Mouse (Mus musculus) midbrain, postnatal 0 days (tissue): ENCODE data around the gene H2al1n. TPM values are rescaled to one million over a fixed set of nuclear protein-coding genes. Genes with fewer than 3 reads are reported as not detected.
"Not testable (repeated sequence)": the region's sequence is repeated elsewhere in the genome, so short reads cannot be mapped to it uniquely, and the experiment has no call there.

Source experiments
- ATAC-seq: fragments of 200-750 bp; cut with Nextera tagmentation; 2 replicates; pipeline ENCODE4 v1.8.0; 2017; ENCODE audit warnings: moderate number of reproducible peaks, mild to moderate bottlenecking, moderate TSS enrichment, moderate library complexity; ENCODE audit not compliant: low FRiP score
- DNase-seq: peaks from one replicate; pipeline ENCODE4 v3.0.0-alpha.2; 2015; ENCODE audit warnings: low spot score
- H3K27ac ChIP-seq: fragments of 300-500 bp; sonication (generic); 2 replicates; pipeline ENCODE4 v1.5.1; 2014; ENCODE audit warnings: low read depth, mild to moderate bottlenecking, low read length, mixed read lengths
- H3K27me3 ChIP-seq: fragments of 300-500 bp; sonication (generic); 2 replicates; pipeline ENCODE4 v1.6.1; 2014; ENCODE audit warnings: low read length, control low read depth, mixed read lengths; ENCODE audit not compliant: insufficient read depth
- H3K36me3 ChIP-seq: fragments of 300-500 bp; sonication (generic); 2 replicates; pipeline ENCODE4 v1.6.1; 2014; ENCODE audit warnings: low read length, control low read depth, mixed read lengths; ENCODE audit not compliant: insufficient read depth
- H3K4me1 ChIP-seq: fragments of 300-500 bp; sonication (generic); 2 replicates; pipeline ENCODE4 v1.6.1; 2014; ENCODE audit warnings: mild to moderate bottlenecking, control low read depth, antibody characterized with exemption, low read length, mixed read lengths; ENCODE audit not compliant: insufficient read depth
- H3K4me2 ChIP-seq: fragments of 300-500 bp; sonication (generic); 2 replicates; pipeline ENCODE4 v1.6.1; 2014; ENCODE audit warnings: low read depth, mild to moderate bottlenecking, low read length, mixed read lengths; ENCODE audit not compliant: poor library complexity, severe bottlenecking
- H3K4me3 ChIP-seq: fragments of 300-500 bp; sonication (generic); 2 replicates; pipeline ENCODE4 v1.5.1; 2014; ENCODE audit warnings: low read depth, mild to moderate bottlenecking, low read length, moderate library complexity
- H3K9ac ChIP-seq: fragments of 300-500 bp; sonication (generic); replicated peaks from 2 replicates; pipeline ENCODE4 v1.6.1; 2014; ENCODE audit warnings: mild to moderate bottlenecking, low read length, moderate library complexity, mixed read lengths; ENCODE audit not compliant: poor library complexity, severe bottlenecking
- H3K9me3 ChIP-seq: fragments of 300-500 bp; sonication (generic); 2 replicates; pipeline ENCODE4 v1.6.1; 2016; ENCODE audit warnings: low read length, control low read depth
- CTCF ChIP-seq: IDR thresholded peaks from 2 replicates; pipeline ENCODE4 v1.5.1; 2016; ENCODE audit warnings: antibody characterized with exemption, mild to moderate bottlenecking
- WGBS: fragments of 180-500 bp; shearing (Covaris S2); extraction: QIAGEN DNeasy Blood & Tissue Kit; methylation state at CpG from one replicate; pipeline ENCODE4 v1.1.7; 2014; 5-methylcytosine and 5-hydroxymethylcytosine counted together
- polyA plus RNA-seq: library from polyadenylated mRNA; unstranded; fragments of >200 nt; fragmentation: Nextera tagmentation; extraction: Ambion mirVana; gene quantifications from 2 replicates; pipeline ENCODE4 v1.2.1, GENCODE M21; 2015
- total RNA-seq: library from RNA; depleted of rRNA; stranded (reverse); fragments of >200 nt; gene quantifications from 2 replicates; pipeline ENCODE4 v1.2.3, GENCODE M21; 2014; rRNA removed

The H2al1n gene
- total RNA-seq (not detected in 2 replicates), polyA plus RNA-seq (not detected in 2 replicates)

- not testable (repeated sequence) for H3K27ac ChIP-seq, H3K9ac ChIP-seq, ATAC-seq, H3K9me3 ChIP-seq, H3K4me1 ChIP-seq, H3K4me3 ChIP-seq, DNase-seq, H3K4me2 ChIP-seq, H3K36me3 ChIP-seq, H3K27me3 ChIP-seq
- 78% methylated on average over 3 of the region's 3 CpGs for WGBS
These were observed at the start of gene H2al1n for GRCm38 (mm10) chrX:14210848-14211247. H2al1n (plus strand) TSS chrX:14211148.

GRCm38 (mm10) chrX:14199284-14199683, 11.7 kb upstream of the H2al1n start:
- WGBS = 67% methylated on average over 4 of the region's 4 CpGs
- Histone ChIP-seq H3K4me1 (no peaks in the 10 kb centered on the region), H3K9ac (no peak overlapping the region), H3K4me3 (no peak overlapping the region), H3K36me3 (no peaks in the 10 kb centered on the region), H3K9me3 (no peaks in the 10 kb centered on the region), H3K27ac (no peak overlapping the region), H3K27me3 (no peaks in the 10 kb centered on the region), H3K4me2 (no peak overlapping the region)
- DNase-seq (no peak), ATAC-seq (no peak)
- TF ChIP-seq CTCF = no peak

GRCm38 (mm10) chrX:14206112-14206875, 4.7 kb upstream of the H2al1n start:
- Histone ChIP-seq H3K9ac (no peak overlapping the region), H3K9me3 (no peaks in the 10 kb centered on the region), H3K4me2 (no peak overlapping the region), H3K27me3 (no peaks in the 10 kb centered on the region), H3K4me3 (no peak overlapping the region), H3K27ac (no peak overlapping the region), H3K4me1 (no peaks in the 10 kb centered on the region), H3K36me3 (no peaks in the 10 kb centered on the region)
- ATAC-seq (no peak), DNase-seq (no peak)
- TF ChIP-seq CTCF = no peak
- 55% methylated on average over 8 of the region's 8 CpGs for WGBS

- no peaks in the 10 kb centered on the region for H3K9me3 ChIP-seq
These were observed 18.3 kb downstream of the H2al1n start for GRCm38 (mm10) chrX:14229218-14229617.

GRCm38 (mm10) chrX:14259597-14260239, 48.8 kb downstream of the H2al1n start:
- Histone ChIP-seq H3K4me3 (no peak overlapping the region), H3K9me3 (no peaks in the 10 kb centered on the region), H3K4me1 (no peaks in the 10 kb centered on the region), H3K27me3 (no peaks in the 10 kb centered on the region), H3K27ac (no peak overlapping the region), H3K36me3 (no peaks in the 10 kb centered on the region), H3K9ac (no peak overlapping the region), H3K4me2 (no peak overlapping the region)
- no peak for DNase-seq
- no peak for TF ChIP-seq CTCF
- 42% methylated on average over 3 of the region's 3 CpGs for WGBS
- ATAC-seq = no peak

More at GRCm38 (mm10) chrX:14229218-14229617, 18.3 kb downstream of the H2al1n start:
- ATAC-seq (no peak), DNase-seq (no peak)
- Histone ChIP-seq H3K36me3 (no peaks in the 10 kb centered on the region), H3K4me2 (no peak overlapping the region), H3K4me1 (no peaks in the 10 kb centered on the region), H3K27me3 (no peaks in the 10 kb centered on the region), H3K27ac (no peak overlapping the region), H3K9ac (no peak overlapping the region), H3K4me3 (no peak overlapping the region)
- no peak for TF ChIP-seq CTCF
- WGBS = 70% methylated on average over 2 of the region's 2 CpGs
